Comparison of ENCODE assay signal across 25 mouse cellular contexts in the genomic region with DNA sequence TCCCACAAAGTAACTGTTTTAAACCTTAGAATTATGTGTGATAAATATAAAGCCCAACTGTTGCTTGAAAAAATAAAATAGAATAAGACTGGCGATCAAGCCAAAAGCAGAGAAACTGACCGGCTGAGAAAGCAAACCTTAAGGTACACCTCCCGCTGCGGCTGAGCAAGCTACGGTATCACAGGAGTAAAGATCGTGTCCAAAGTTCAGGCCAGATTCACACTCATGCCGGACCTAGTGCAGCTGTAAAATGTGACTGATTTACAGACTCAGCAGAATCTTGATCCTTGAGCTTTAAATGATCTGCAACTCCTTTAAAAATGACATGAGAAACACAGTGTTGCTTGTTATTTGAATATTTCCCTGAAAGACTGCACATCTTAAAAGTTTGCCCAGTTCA. TPM values are rescaled to one million over a fixed set of nuclear protein-coding genes. Genes with fewer than 3 reads are reported as not detected.
A peak's percentile ranks its signal among the peaks of the same experiment; 100 is the strongest.
DNase-seq lines count a peak whose midpoint lies in the region; ATAC-seq and TF ChIP-seq lines count a peak whose summit lies in the region.
"Had no signal": no experiment of that assay in that cellular context is flagged by ENCODE, and none has a peak within 500 bp of the region (broad histone marks: within the 10 kb centered on the region; RNA-seq: fewer than 3 reads in every experiment).

No protein-coding gene starts in this region.

- H3K4me1 ChIP-seq in intestine, embryonic 15.5 days (replicated peaks) = no peaks in the 10 kb centered on the region
- no peaks in the 10 kb centered on the region for H3K4me1 ChIP-seq in intestine, embryonic 16.5 days (ENCODE audit: control insufficient read depth, insufficient read depth, low read length)
- H3K4me1 ChIP-seq: limb, embryonic 12.5 days; stomach, embryonic 15.5 days had no signal

- no peaks in the 10 kb centered on the region for H3K36me3 ChIP-seq in intestine, embryonic 15.5 days
- no peaks in the 10 kb centered on the region for H3K36me3 ChIP-seq in intestine, embryonic 16.5 days (ENCODE audit: control insufficient read depth, insufficient read depth, low read length)
- H3K36me3 ChIP-seq: hindbrain, embryonic 10.5 days; hindbrain, embryonic 15.5 days; limb, embryonic 12.5 days; midbrain, embryonic 13.5 days; stomach, embryonic 15.5 days had no signal

- no peak overlapping the region for H3K4me3 ChIP-seq in intestine, embryonic 15.5 days (replicated peaks)
- H3K4me3 ChIP-seq in intestine, embryonic 16.5 days (ENCODE audit: low read length) = no peak overlapping the region
- no peak overlapping the region for H3K4me3 ChIP-seq in layer of hippocampus, adult 2 months
- H3K4me3 ChIP-seq: forebrain, embryonic 13.5 days; hindbrain, embryonic 10.5 days; hindbrain, embryonic 15.5 days; limb, embryonic 12.5 days; midbrain, embryonic 13.5 days; stomach, embryonic 15.5 days had no signal

- intact Hi-C loops in left cerebral cortex, postnatal 25 days (cut with DNase I) = no loop called here

- H3K9ac ChIP-seq in intestine, embryonic 15.5 days = no peak overlapping the region
- H3K9ac ChIP-seq in intestine, embryonic 16.5 days (ENCODE audit: low read depth, low read length) = no peak overlapping the region
- H3K9ac ChIP-seq: forebrain, embryonic 13.5 days; hindbrain, embryonic 15.5 days; limb, embryonic 12.5 days; liver, postnatal 0 days; midbrain, embryonic 13.5 days; stomach, embryonic 15.5 days had no signal

- no peak overlapping the region for H3K27ac ChIP-seq in intestine, embryonic 15.5 days
- H3K27ac ChIP-seq in intestine, embryonic 16.5 days (ENCODE audit: low read length) = no peak overlapping the region
- no peak overlapping the region for H3K27ac ChIP-seq in layer of hippocampus, adult 2 months
- H3K27ac ChIP-seq: forebrain, embryonic 13.5 days; hindbrain, embryonic 10.5 days; hindbrain, embryonic 15.5 days; limb, embryonic 12.5 days; macrophage; midbrain, embryonic 13.5 days; stomach, embryonic 15.5 days had no signal

- no peak overlapping the region for H3K4me2 ChIP-seq in intestine, embryonic 15.5 days (replicated peaks)
- no peak overlapping the region for H3K4me2 ChIP-seq in intestine, embryonic 16.5 days (ENCODE audit: low read depth, low read length)
- H3K4me2 ChIP-seq: forebrain, embryonic 13.5 days; hindbrain, embryonic 15.5 days; limb, embryonic 12.5 days; liver, embryonic 11.5 days; midbrain, embryonic 13.5 days; stomach, embryonic 15.5 days had no signal

- peak; percentile 46; the same call in 1 of the 2 replicates for ATAC-seq in intestine, embryonic 15.5 days
- ATAC-seq in intestine, embryonic 16.5 days = peak; percentile 65
- ATAC-seq: forebrain, embryonic 13.5 days; inflammation-experienced regulatory T-cells, adult 6 months; liver, postnatal 0 days; lung, postnatal 0 days; midbrain, embryonic 13.5 days had no signal

- no peaks in the 10 kb centered on the region for H3K9me3 ChIP-seq in intestine, embryonic 15.5 days
- no peaks in the 10 kb centered on the region for H3K9me3 ChIP-seq in intestine, embryonic 16.5 days (ENCODE audit: control insufficient read depth, low read length)
- H3K9me3 ChIP-seq: forebrain, embryonic 13.5 days; hindbrain, embryonic 10.5 days; hindbrain, embryonic 15.5 days; limb, embryonic 12.5 days; midbrain, embryonic 13.5 days; stomach, embryonic 15.5 days had no signal

- WGBS in intestine, embryonic 15.5 days = 62% methylated on average over 7 of the region's 7 CpGs
- WGBS in intestine, embryonic 16.5 days = 66% methylated on average over 7 of the region's 7 CpGs
- WGBS in large intestine, adult 2 months = 26% methylated on average over 7 of the region's 7 CpGs

- DNase-seq in kidney, postnatal 10 days = peak; percentile 60
- peak; percentile 71 for DNase-seq in large intestine, adult 2 months (ENCODE audit: low read depth, low spot score)
- DNase-seq in layer of hippocampus, adult 2 months (ENCODE audit: low spot score in 2 of 2) = no peak
- DNase-seq in left cerebral cortex, postnatal 25 days (ENCODE audit: low spot score in 2 of 2) = no peak
- DNase-seq in lung, postnatal 25 days (ENCODE audit: low spot score) = no peak
- DNase-seq: adrenal gland, adult 2 months; B cell, adult 2 months; cerebellum, adult 8-10 months; cerebellum, postnatal 25 days; gastrocnemius, postnatal 10 days; heart, postnatal 14 days; layer of hippocampus, postnatal 36 days; liver, postnatal 0 days had no signal

- H3K27me3 ChIP-seq in intestine, embryonic 15.5 days (replicated peaks) = no peaks in the 10 kb centered on the region
- H3K27me3 ChIP-seq in intestine, embryonic 16.5 days (replicated peaks; ENCODE audit: control insufficient read depth, insufficient read depth, low read length) = no peaks in the 10 kb centered on the region
- H3K27me3 ChIP-seq: forebrain, embryonic 13.5 days; hindbrain, embryonic 15.5 days; limb, embryonic 12.5 days; stomach, embryonic 15.5 days had no signal

- TF ChIP-seq CTCF in layer of hippocampus, adult 2 months (conservative IDR thresholded peaks at IDR 0.05) = no peak

RNA-seq across cellular contexts. Expression of a gene that starts 4.8 kb away (rescaled TPM):
- polyA plus RNA-seq in intestine, embryonic 15.5 days (2015; fragmentation: Nextera tagmentation; extraction: Ambion mirVana) = 7.0 and 8.0 TPM in 2 replicates
- polyA plus RNA-seq in intestine, embryonic 16.5 days (2015; fragmentation: Nextera tagmentation; extraction: Ambion mirVana) = 6.7 TPM in 2 replicates
- polyA plus RNA-seq in large intestine, adult 2 months (2012; rRNA removed) = 5.0 and 10.8 TPM in 2 replicates
- 10 to 100 TPM; 91.0 to 94.0 TPM for total RNA-seq in layer of hippocampus, adult 2 months (2021)
- total RNA-seq in left cerebral cortex, postnatal 25 days (2021) = 10 to 100 TPM; 77.5 to 87.5 TPM

Comparison
In these comparisons a context has a peak if more than half of its experiments do, and no peak if none do; other contexts are left out.
1. DNase-seq: peak in kidney, postnatal 10 days (single experiment) and large intestine, adult 2 months (single experiment); none in layer of hippocampus, adult 2 months (0 of 2), left cerebral cortex, postnatal 25 days (0 of 2) and lung, postnatal 25 days (single experiment).